8 mouse cellular contexts compared by ENCODE assay signal in genomic region chr13:56682326-56682725, GRCm38 (mm10). TPM values are rescaled to one million over a fixed set of nuclear protein-coding genes. Genes with fewer than 3 reads are reported as not detected.
DNase-seq lines count a peak whose midpoint lies in the region; ATAC-seq lines count a peak whose summit lies in the region.

No protein-coding gene starts in this region.

- H3K4me1 ChIP-seq in limb, embryonic 15.5 days = peaks cover 20% of the 10 kb centered on the region
- H3K4me1 ChIP-seq in stomach, embryonic 15.5 days = peaks cover 15% of the 10 kb centered on the region

- H3K9me3 ChIP-seq in limb, embryonic 15.5 days = no peaks in the 10 kb centered on the region
- H3K9me3 ChIP-seq in stomach, embryonic 15.5 days = no peaks in the 10 kb centered on the region

- no peaks in the 10 kb centered on the region for H3K27me3 ChIP-seq in limb, embryonic 15.5 days
- 0 out of 2 replicates have a peak, but pooled peaks cover 2% of the 10 kb centered on the region for H3K27me3 ChIP-seq in stomach, embryonic 15.5 days (replicated peaks)

- no peaks in the 10 kb centered on the region for H3K36me3 ChIP-seq in limb, embryonic 15.5 days
- H3K36me3 ChIP-seq in stomach, embryonic 15.5 days = no peaks in the 10 kb centered on the region

- peak overlapping the region; percentile 52 for H3K27ac ChIP-seq in limb, embryonic 15.5 days
- peak overlapping the region; percentile 5; the same call in 1 of the 2 replicates for H3K27ac ChIP-seq in stomach, embryonic 15.5 days

- peak; percentile 35 for DNase-seq in adrenal gland, adult 2 months
- DNase-seq in adrenal gland, adult 18-20 months (ENCODE audit: low spot score in 2 of 2) = no peak
- peak; percentile 40 to 61 for DNase-seq in thymus, adult 18-20 months
- DNase-seq in thymus, postnatal 10 days (ENCODE audit: low spot score in 2 of 2) = no peak
- peak; percentile 72 to 80 for DNase-seq in heart, adult 9 months (ENCODE audit: low spot score in 2 of 2)
- no peak for DNase-seq in embryo, embryonic 10 days (ENCODE audit: low spot score)

- 51% methylated on average over 17 of the region's 17 CpGs for WGBS in limb, embryonic 15.5 days
- 72% methylated on average over 17 of the region's 17 CpGs for WGBS in stomach, embryonic 15.5 days

- peak; percentile 78 for ATAC-seq in limb, embryonic 15.5 days (ENCODE audit: insufficient number of reproducible peaks, low FRiP score, low TSS enrichment, low read depth)
- 0 out of 2 replicates have a peak, but pooled peaks have one; percentile 25 for ATAC-seq in stomach, embryonic 15.5 days (ENCODE audit: insufficient read depth, low FRiP score, low read depth)

- no peak overlapping the region for H3K4me3 ChIP-seq in limb, embryonic 15.5 days
- no peak overlapping the region for H3K4me3 ChIP-seq in stomach, embryonic 15.5 days (replicated peaks)

- no peak overlapping the region for H3K9ac ChIP-seq in limb, embryonic 15.5 days
- H3K9ac ChIP-seq in stomach, embryonic 15.5 days = no peak overlapping the region

- H3K4me2 ChIP-seq in limb, embryonic 15.5 days = peak overlapping the region; percentile 28; the same call in 1 of the 2 replicates
- no peak overlapping the region for H3K4me2 ChIP-seq in stomach, embryonic 15.5 days

RNA-seq across cellular contexts. Expression of gene Smad5, which starts 20.5 kb away (rescaled TPM):
- total RNA-seq in adrenal gland, adult 2 months (2021) = 10 to 100 TPM; 48.9 to 49.7 TPM
- polyA plus RNA-seq in adrenal gland, adult 2 months (2012; rRNA removed) = 9.7 and 16.7 TPM in 2 replicates
- 10 to 100 TPM; 40.4 to 51.7 TPM for total RNA-seq in adrenal gland, adult 18-20 months (2021)
- polyA plus RNA-seq in limb, embryonic 15.5 days (2015; fragmentation: Nextera tagmentation; extraction: Ambion mirVana) = 27.3 and 30.4 TPM in 2 replicates
- polyA plus RNA-seq in stomach, embryonic 15.5 days (2015; fragmentation: Nextera tagmentation; extraction: Ambion mirVana) = 23.5 and 25.6 TPM in 2 replicates

Comparison
In these comparisons a context has a peak if more than half of its experiments do, and no peak if none do; other contexts are left out.
1. DNase-seq: peak in adrenal gland, adult 2 months (single experiment), thymus, adult 18-20 months (2 of 2) and heart, adult 9 months (2 of 2); none in adrenal gland, adult 18-20 months (0 of 2), thymus, postnatal 10 days (0 of 2) and embryo, embryonic 10 days (single experiment).